Mouse (Mus musculus) thymus, adult 2 months (tissue): ENCODE results near the gene Yjefn3. TPM values are rescaled to one million over a fixed set of nuclear protein-coding genes. Genes with fewer than 3 reads are reported as not detected.

Experiments used
- DNase-seq: peaks from one replicate; pipeline ENCODE4 v3.0.0; 2021
- H3K27ac ChIP-seq: fragments of 200-500 bp; 2 replicates; pipeline ENCODE4 v1.5.1; 2012; ENCODE audit warnings: low read length, control low read depth; ENCODE audit not compliant: control insufficient read depth, insufficient read depth
- H3K27me3 ChIP-seq: fragments of 200-500 bp; 2 replicates; pipeline ENCODE4 v1.6.1; 2012; ENCODE audit warnings: mild to moderate bottlenecking, low read length, moderate library complexity, mixed read lengths; ENCODE audit not compliant: control insufficient read depth, insufficient read depth
- H3K36me3 ChIP-seq: fragments of 200-500 bp; 2 replicates; pipeline ENCODE4 v1.6.1; 2012; ENCODE audit warnings: mild to moderate bottlenecking, low read length, moderate library complexity; ENCODE audit not compliant: control insufficient read depth, insufficient read depth
- H3K4me1 ChIP-seq: fragments of 200-500 bp; replicated peaks from 2 replicates; pipeline ENCODE4 v1.6.1; 2012; ENCODE audit warnings: low read length; ENCODE audit not compliant: control insufficient read depth, insufficient read depth
- H3K4me3 ChIP-seq: fragments of 200-500 bp; 2 replicates; pipeline ENCODE4 v1.5.1; 2012; ENCODE audit warnings: mild to moderate bottlenecking, low read length, control low read depth, moderate library complexity; ENCODE audit not compliant: control insufficient read depth, insufficient read depth
- CTCF ChIP-seq: fragments of 200-500 bp; IDR thresholded peaks from 2 replicates; pipeline ENCODE4 v1.5.1; 2012; ENCODE audit warnings: mild to moderate bottlenecking, control low read depth, low read length, moderate library complexity, borderline replicate concordance; ENCODE audit not compliant: control insufficient read depth, poor library complexity, insufficient read depth; ENCODE audit errors: extremely low read depth
- POLR2A ChIP-seq: fragments of 200-500 bp; IDR thresholded peaks from 2 replicates; pipeline ENCODE4 v1.6.1; 2012; ENCODE audit warnings: mild to moderate bottlenecking, low read length, control low read depth, moderate library complexity; ENCODE audit not compliant: control insufficient read depth, poor library complexity, insufficient read depth; ENCODE audit errors: extremely low read depth
- WGBS: fragments of 180-500 bp; shearing (Covaris S2); methylation state at CpG from one replicate; pipeline ENCODE4 v1.1.7; 2018; 5-methylcytosine and 5-hydroxymethylcytosine counted together
- polyA plus RNA-seq: library from polyadenylated mRNA; depleted of rRNA; stranded (reverse); fragments of >200 nt; gene quantifications from 2 replicates; pipeline ENCODE4 v1.2.3, GENCODE M21; 2012

Yjefn3 gene
- polyA plus RNA-seq, 1 experiment = 11.7 TPM

DNA sequence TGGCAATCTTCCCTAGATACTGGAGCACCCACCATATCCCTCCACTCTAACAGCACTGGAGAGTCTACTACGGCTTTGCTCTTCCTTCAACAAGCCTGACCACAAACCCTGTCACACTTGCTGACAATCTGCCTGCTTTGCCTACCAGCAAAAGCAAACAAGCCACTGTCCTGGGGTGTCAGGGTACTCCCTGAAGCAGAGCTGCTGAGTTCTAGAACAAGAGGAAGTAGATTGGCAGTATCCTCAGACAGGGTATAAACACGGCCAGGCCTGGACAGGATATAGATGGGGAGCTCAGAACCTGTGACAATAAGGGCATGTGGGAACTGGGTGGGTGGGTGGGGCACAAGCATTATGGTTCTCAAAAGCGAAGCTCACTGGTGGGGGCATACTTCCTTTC lies 35.0 kb upstream of the Yjefn3 start:
- no peak for DNase-seq
- peaks cover 41% of the 10 kb centered on the region for H3K4me1 ChIP-seq
- TF ChIP-seq CTCF (no peak), POLR2A (no peak)
- no peak overlapping the region for H3K4me3 ChIP-seq
- H3K36me3 ChIP-seq = 0 out of 2 replicates have a peak, but pooled peaks cover 12% of the 10 kb centered on the region
- no peak overlapping the region for H3K27ac ChIP-seq
- no peaks in the 10 kb centered on the region for H3K27me3 ChIP-seq
- WGBS = 35% methylated on average over 3 of the region's 3 CpGs

DNA sequence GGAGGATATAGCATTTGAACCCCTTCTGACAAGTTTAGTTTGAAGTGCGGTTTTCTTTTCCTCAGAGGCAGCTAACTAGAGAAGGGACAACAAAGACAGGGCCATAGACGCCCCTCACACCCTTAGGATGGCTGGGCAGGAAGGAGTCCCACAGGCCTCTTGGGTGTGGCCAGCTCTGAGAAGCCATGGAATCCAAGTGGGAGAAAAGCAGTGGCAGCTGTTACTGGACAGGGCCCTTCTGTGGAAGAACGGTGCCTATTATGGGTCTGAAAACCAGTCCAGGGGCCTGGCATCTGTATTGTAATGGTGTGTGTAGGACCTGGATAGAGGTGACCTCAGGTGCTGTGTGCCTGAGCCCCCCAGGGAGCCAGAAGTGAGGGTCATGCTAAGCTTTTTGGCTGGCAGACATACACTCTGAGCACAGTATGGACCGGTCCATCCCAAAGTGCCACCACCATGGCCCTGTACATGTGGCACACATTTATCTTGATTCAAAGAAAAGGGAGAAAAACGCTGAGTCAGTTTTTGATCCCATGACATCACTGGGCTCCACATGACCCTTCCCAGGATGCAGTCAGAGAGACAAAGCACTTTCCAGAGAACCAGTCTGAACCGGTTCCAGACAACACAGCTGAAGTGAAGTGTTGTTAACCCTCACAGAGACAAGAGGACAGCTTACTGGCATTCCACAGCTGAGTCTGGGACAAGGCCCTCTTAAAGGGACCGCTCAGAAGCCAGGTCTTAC lies 33.7 kb upstream of the Yjefn3 start:
- H3K4me1 ChIP-seq = peaks cover 39% of the 10 kb centered on the region
- no peak for DNase-seq
- no peak overlapping the region for H3K4me3 ChIP-seq

GRCm38 (mm10) chr8:69935431-69935830 lies 32.9 kb upstream of the Yjefn3 start:
- Histone ChIP-seq H3K27ac (no peak overlapping the region), H3K4me1 (peaks cover 38% of the 10 kb centered on the region), H3K27me3 (no peaks in the 10 kb centered on the region), H3K36me3 (0 out of 2 replicates have a peak, but pooled peaks cover 12% of the 10 kb centered on the region), H3K4me3 (no peak overlapping the region)
- 94% methylated on average over 3 of the region's 3 CpGs for WGBS
- DNase-seq = no peak
- TF ChIP-seq POLR2A = no peak

More for the DNA sequence above, 33.7 kb upstream of the Yjefn3 start:
- Histone ChIP-seq H3K36me3 (0 out of 2 replicates have a peak, but pooled peaks cover 12% of the 10 kb centered on the region), H3K27me3 (no peaks in the 10 kb centered on the region), H3K27ac (no peak overlapping the region)
- WGBS = 94% methylated on average over 7 of the region's 7 CpGs
- no peak for TF ChIP-seq CTCF
- TF ChIP-seq POLR2A = no peak

GRCm38 (mm10) chr8:69934582-69934981 lies 32.1 kb upstream of the Yjefn3 start:
- 86% methylated on average over 5 of the region's 5 CpGs for WGBS
- DNase-seq = no peak
- 0 out of 2 replicates have a peak, but pooled peaks cover 12% of the 10 kb centered on the region for H3K36me3 ChIP-seq
- no peak overlapping the region for H3K4me3 ChIP-seq
- peaks cover 29% of the 10 kb centered on the region for H3K4me1 ChIP-seq
- no peak overlapping the region for H3K27ac ChIP-seq
- TF ChIP-seq POLR2A (no peak), CTCF (no peak)
- H3K27me3 ChIP-seq = no peaks in the 10 kb centered on the region

- DNase-seq = no peak
- Histone ChIP-seq H3K27me3 (no peaks in the 10 kb centered on the region), H3K4me1 (peaks cover 23% of the 10 kb centered on the region), H3K27ac (peak overlapping the region; percentile 2; the same call in 1 of the 2 replicates), H3K36me3 (0 out of 2 replicates have a peak, but pooled peaks cover 12% of the 10 kb centered on the region), H3K4me3 (no peak overlapping the region)
- TF ChIP-seq CTCF = no peak
- no peak for TF ChIP-seq POLR2A
- 8% methylated on average over 2 of the region's 2 CpGs for WGBS
These were observed 31.3 kb upstream of the Yjefn3 start for GRCm38 (mm10) chr8:69933811-69934210.

DNA sequence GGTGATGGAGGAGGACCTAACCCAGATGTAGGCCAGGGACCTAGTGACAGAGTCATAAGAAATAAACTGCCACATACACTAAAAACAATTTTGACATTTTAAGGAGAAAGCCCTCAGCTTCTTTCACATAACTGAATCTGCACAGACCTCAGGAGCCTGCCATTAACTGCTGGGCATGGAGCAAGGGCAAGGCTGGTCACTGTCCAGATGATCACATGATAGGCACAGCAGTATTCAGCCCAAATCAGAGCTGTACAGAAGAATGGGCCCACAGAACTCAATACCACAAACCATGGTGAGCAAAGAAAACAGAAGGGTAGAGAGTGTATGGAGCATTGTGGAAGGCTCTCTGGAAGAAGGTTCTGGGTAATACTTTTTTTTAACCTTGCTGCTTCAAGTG lies 24.4 kb upstream of the Yjefn3 start:
- H3K36me3 ChIP-seq = no peaks in the 10 kb centered on the region
- no peak for DNase-seq
- TF ChIP-seq CTCF (no peak), POLR2A (no peak)

DNA sequence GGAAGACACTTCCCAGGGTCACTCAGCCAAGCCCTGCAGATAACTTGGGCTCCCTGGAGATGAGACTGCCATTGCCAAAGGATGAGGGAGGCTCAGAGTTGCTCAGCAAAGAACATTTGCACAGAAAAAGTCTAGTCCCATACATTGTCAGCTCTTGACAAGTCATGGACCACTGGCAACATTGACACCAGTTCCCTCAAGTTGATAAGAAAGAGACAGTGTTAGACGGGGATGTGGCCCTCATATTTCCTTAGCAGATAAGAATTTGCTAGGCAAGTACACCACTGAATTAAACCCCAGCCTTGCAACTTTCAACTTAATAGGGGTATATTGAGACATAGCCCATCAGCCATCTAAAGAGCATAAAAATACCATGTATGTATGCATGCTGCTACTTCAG lies 21.5 kb upstream of the Yjefn3 start:
- 98% methylated on average over 1 of the region's 1 CpGs for WGBS
- peaks cover 25% of the 10 kb centered on the region for H3K4me1 ChIP-seq
- no peaks in the 10 kb centered on the region for H3K36me3 ChIP-seq
- no peak for DNase-seq
- no peak for TF ChIP-seq CTCF
- TF ChIP-seq POLR2A = no peak
- H3K4me3 ChIP-seq = no peak overlapping the region
- H3K27ac ChIP-seq = no peak overlapping the region
- no peaks in the 10 kb centered on the region for H3K27me3 ChIP-seq

More for the DNA sequence above, 24.4 kb upstream of the Yjefn3 start:
- Histone ChIP-seq H3K27ac (no peak overlapping the region), H3K4me3 (no peak overlapping the region), H3K27me3 (no peaks in the 10 kb centered on the region), H3K4me1 (peaks cover 2% of the 10 kb centered on the region; the same call in 1 of the 2 replicates)
